Mouse (Mus musculus) layer of hippocampus, postnatal 36 days (tissue): Measurements from ENCODE around the gene Tmem132c. TPM values are rescaled to one million over a fixed set of nuclear protein-coding genes. Genes with fewer than 3 reads are reported as not detected.
A peak's percentile ranks its signal among the peaks of the same experiment; 100 is the strongest.

Experiments used
- DNase-seq, 2 experiments: peaks; one replicate each; pipeline ENCODE4 v3.0.0; 2022
- total RNA-seq, 2 experiments: library from RNA; stranded (reverse); gene quantifications; 2 replicates each; pipeline ENCODE4 v1.2.3; 2021

Gene Tmem132c
- total RNA-seq, 2 experiments from 2014 or later = 3.7 to 3.8 TPM

- peak in 1 of 2 experiments; percentile 66 for DNase-seq
These were observed 369.3 kb downstream of the Tmem132c start for GRCm38 (mm10) chr5:127610787-127611509.

GRCm38 (mm10) chr5:127611881-127612280 lies 370.3 kb downstream of the Tmem132c start:
- no peak for DNase-seq

- DNase-seq = no peak
These were observed 370.8 kb downstream of the Tmem132c start for GRCm38 (mm10) chr5:127612397-127612796.
